Mouse (Mus musculus): ENCODE data around the gene Unk. TPM values are rescaled to one million over a fixed set of nuclear protein-coding genes. Genes with fewer than 3 reads are reported as not detected.

Gene Unk
- 10 to 100 TPM; 10.4 to 12.3 TPM for polyA plus RNA-seq (2017; shearing (Covaris generic))

- ATAC-seq, result peak; percentile 81
These were observed at the start of gene Unk for GRCm38 (mm10) chr11:116030088-116030897. Gene Unk, plus strand, starts transcription at chr11:116030322.

DNA sequence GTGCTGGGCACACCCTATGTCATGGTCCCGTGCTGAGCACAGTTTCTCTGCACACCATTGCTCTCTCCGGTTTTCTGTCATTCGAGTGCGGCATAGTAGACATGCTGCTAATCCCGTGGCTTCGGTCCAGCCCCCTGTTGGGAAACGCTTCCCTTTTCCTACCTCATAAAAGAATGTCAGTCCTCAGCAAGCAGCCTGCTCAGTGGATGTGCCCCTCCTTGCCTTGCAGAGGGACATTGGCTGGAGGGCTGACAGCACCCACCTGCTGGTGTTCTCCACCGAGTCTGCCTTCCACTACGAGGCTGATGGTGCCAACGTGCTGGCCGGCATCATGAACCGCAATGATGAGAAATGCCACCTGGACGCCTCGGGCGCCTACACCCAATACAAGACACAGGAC is 47.6 kb upstream of the Unk start:
- no peak for ATAC-seq

DNA sequence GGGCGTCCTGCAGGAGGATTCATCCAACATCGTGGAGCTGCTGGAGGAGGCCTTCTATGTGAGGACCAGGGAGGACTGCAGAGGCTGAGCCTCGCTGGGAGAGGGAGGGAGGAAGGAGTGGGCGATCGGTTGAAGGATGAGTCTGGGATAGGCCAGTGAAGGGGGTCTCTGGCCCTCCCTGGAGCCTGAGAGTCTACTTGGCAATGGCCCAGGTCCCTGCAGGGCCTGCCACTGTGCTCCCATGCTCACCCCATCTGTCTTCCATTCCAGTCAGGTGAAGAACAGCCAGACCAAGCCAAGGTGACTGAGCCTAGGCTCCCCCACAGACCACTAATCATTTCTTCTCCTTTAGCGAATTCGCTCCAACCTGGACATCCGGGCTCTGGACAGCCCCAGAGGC is 46.8 kb upstream of the Unk start:
- no peak for ATAC-seq

DNA sequence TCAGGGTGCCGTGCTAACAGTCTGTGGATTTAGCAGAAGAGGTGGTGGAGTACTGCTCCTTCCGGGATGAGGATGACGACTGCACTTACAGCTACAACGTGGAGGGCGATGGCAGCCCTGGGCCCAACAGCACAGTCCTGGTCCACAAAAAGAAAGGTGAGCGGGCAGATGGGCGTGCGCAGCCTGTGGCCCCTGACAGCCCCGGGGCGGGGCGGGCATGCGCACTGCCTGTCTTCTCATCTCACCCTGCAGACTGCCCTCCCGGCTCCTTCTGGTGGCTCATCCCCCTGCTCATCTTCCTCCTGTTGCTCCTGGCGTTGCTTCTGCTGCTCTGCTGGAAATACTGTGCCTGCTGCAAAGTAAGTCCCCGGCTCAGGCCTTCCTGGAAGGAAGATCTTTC is 40.4 kb upstream of the Unk start:
- no peak for ATAC-seq

GRCm38 (mm10) chr11:115992098-115992497 is 38.0 kb upstream of the Unk start:
- ATAC-seq, result no peak

GRCm38 (mm10) chr11:115995256-115995655 is 34.9 kb upstream of the Unk start:
- no peak for ATAC-seq

DNA sequence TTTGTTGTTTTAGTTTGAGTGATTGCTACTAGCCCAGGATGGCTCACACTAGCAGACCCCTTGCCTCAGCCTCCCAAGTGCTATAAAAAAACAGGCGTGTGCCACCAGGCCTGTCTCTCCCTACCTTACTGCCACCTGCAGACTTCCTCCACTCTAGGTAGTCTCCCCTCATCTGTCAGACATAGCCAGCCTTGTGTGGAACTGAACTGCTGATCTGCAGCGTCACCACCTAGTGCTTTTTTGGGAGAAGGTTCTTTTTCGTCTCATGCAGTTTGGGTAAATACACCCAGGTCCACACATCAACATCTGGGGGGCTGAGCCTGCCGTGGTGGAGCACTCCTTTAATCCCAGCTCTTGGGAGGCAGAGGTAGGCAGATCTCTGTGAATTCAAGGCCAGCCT is 33.1 kb upstream of the Unk start:
- no peak for ATAC-seq

GRCm38 (mm10) chr11:115997662-115998061 is 32.5 kb upstream of the Unk start:
- ATAC-seq, result no peak

- no peak for ATAC-seq
These were observed 31.1 kb upstream of the Unk start for GRCm38 (mm10) chr11:115999027-115999426.

GRCm38 (mm10) chr11:115999538-116000143 is 30.5 kb upstream of the Unk start:
- ATAC-seq, result no peak

DNA sequence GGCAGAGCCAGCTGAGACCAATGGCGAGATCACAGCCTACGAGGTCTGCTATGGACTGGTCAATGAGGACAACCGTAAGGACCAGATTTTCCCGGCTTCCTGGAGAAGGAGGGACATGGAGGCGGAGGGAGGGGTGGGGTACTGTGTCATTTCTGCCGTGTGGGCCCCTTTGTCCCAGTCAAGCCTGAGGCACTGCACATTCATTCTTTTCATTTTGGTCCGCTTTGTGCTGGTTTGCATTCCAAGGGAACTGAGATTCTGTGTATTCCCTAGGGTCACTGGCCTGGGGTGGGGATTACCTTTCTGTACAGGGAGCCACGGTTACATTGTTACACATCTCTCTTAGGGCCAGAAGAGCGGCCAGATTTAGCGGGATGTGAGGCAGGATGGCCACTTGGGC is 29.5 kb upstream of the Unk start:
- ATAC-seq, result no peak

- no peak for ATAC-seq
These were observed 28.4 kb upstream of the Unk start for GRCm38 (mm10) chr11:116001725-116002124.

DNA sequence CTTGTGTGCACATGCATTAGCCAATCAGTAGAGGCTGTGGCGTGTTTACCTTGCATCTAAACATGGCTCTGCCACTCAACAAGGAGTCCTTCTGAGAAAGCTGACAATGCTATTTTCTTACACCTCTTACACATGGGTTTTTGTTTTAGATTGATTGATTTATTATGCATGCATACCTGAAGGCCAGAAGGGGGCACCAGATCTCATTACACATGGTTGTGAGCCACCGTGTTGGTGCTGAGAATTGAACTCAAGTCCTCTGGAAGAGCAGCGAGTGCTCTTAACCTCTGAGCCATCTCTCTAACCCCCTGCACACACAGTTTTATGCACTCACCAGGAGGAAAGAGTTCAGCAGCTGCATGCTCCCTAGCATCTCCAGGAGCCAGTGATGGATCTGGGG is 27.2 kb upstream of the Unk start:
- no peak for ATAC-seq

- no peak for ATAC-seq
These were observed 25.8 kb upstream of the Unk start for GRCm38 (mm10) chr11:116004186-116004823.

DNA sequence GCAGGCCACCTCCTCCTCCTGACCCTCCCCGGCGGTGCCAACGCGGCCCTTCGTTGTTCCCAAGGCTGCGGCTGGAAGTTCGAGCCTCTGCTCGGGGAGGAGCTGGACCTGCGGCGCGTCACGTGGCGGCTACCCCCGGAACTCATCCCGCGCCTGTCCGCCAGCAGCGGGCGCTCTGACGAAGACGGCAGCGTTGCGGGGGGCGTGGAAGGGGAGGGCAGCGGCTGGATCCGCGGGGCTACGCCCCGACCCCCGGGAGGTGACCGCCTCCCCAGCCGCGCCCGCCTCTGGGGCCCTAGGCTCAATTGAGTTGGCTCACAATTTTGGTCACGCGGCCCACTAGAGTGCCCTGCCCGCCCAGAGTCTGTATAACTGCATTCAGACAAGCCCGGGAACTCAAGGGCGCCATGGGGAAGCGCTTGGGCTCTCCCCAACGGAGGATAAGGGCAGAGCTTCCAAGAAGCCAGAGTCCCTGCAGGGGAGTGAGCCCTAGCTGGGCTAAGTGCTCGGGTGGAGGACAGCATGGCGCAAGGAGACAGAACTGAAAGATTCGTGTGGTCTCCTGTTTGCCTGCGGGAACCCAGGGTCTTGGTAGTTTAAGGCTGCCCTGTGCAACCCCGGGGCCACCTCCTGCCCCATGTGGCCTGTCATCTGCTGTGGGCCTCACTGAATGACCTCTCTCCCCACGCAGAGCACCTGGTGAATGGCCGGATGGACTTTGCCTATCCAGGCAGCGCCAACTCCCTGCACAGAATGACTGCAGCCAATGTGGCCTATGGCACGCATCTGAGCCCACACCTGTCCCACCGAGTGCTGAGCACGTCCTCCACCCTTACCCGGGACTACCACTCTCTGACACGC is 25.1 kb upstream of the Unk start:
- peak; percentile 52 for ATAC-seq

DNA sequence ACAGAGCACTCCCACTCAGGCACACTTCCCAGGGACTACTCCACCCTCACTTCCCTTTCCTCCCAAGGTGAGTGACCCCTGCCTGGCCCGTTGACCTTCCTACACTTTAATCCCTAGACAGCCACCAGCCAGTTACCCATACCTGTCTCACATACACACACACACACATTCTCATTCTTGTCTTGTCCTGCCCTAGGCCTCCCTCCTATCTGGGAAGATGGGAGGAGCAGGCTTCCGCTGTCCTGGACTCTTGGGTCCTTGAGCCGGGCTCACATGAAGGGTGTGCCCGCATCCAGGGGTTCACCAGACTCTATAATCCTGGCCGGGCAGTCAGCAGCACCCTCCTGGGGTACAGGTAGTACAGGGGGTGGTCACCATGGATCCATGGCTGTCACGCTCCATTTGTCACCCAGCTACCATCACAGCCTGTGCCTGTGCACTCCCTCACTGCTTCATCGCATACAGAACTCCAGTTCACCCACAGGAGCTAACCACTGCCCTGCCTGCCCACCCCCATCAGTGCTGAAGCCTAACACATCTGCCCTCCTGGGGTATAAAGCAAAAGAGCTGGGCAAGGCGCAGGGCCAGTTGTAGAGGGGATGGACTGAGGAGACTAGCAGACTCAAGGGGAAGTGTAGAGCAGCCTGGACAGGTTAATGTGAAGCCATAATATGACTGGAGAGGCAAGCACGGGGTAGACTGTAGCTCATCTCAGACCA is 24.3 kb upstream of the Unk start:
- ATAC-seq, result no peak

GRCm38 (mm10) chr11:116007095-116007850 is 22.8 kb upstream of the Unk start:
- no peak for ATAC-seq

DNA sequence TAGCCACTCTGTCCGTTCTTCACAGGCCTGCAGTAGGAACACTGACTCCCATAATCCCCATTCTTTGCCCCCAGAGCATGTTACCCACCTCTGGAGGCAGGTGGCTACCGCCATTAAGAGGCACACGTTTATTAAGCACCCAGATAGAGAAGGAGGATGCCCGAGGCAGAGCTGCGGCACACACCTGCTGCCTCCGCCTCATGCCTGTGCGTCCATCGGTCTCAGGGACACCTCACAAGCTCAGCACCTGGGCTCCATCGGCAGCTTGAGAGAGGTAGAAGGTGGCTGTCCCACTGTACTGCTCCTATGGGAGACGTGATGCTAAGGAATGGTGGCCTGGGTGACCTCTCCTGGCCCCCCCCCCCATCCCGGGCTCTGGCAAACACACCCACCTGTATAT is 21.7 kb upstream of the Unk start:
- no peak for ATAC-seq

DNA sequence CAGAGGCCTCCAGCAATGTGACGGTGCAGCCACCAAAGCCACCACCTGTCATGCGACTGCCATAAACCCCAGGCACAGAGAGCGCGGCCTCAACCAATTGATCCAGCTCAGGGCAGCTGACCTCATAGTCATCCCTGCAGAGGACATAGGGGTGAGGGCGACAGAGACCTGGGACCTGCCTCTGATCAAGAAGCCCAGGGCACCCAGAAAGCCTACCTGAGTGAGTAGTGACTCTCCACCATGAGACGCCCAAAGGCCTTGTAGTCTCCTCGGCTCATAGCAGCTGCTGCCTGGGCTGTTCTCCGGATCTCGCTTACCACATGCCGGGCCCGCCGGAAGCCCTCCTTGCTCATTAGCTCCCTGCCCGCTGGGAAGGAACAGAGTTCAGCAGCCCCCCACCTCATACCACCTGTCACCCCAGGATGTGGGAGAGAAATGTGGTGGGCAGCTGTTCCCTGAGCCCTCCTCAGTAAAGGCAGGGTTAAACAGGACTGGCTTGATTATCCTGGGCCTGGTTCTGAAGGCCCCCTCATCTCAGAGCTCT is 21.2 kb upstream of the Unk start:
- ATAC-seq, result no peak

DNA sequence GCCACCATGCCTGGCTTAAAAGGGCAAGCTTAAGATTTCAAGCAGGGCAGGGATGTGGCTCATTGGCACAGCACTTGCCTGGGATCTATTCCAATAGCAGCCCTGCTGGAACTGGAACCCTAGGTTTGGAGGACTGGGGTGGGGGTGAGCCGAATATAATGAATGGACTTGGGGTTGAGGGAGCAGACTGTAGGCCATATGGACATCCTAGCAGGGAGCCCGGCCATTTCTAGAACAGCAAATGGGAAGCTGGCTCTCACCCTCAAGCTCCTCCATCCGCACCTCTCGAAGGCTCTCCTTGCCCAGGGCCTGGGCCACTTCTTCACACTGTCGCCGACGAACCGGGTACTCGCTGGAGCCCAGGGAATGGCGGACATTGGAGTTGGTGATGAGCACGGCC is 20.5 kb upstream of the Unk start:
- no peak for ATAC-seq

DNA sequence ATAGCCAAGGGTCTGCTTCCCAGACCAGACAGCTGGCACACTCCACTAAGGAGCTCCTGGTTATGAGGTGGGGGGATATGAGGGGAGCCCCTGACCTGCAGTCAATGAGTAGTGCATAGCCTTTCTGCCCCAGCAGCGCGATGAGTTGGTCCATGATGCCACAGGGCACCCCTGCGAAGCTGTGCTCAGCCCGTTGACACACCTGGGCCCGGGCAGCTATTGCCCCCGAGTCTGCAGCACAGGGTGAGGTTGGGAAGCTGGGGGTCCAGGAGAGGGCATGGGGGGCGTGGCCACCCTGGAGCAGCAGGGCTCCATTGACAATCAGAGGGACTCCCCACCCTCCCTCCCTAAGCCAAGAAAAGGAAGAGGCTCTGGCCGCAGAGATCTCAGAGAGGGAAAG is 20.0 kb upstream of the Unk start:
- no peak for ATAC-seq

All from activated CD4-positive, CD25-positive, alpha-beta regulatory T cell, adult 4 months (primary cell).